Mouse (Mus musculus) brown adipose tissue, adult 24 weeks (tissue): Measurements from ENCODE around the gene Mrpl30. TPM values are rescaled to one million over a fixed set of nuclear protein-coding genes. Genes with fewer than 3 reads are reported as not detected.

Experiments used
- H3K27ac ChIP-seq: fragments of 200-500 bp; replicated peaks from 2 replicates; pipeline ENCODE4 v1.5.1; 2012; ENCODE audit warnings: low read depth, mild to moderate bottlenecking, low read length
- H3K4me1 ChIP-seq: fragments of 200-500 bp; 2 replicates; pipeline ENCODE4 v1.6.1; 2012; ENCODE audit warnings: low read length, mixed read lengths; ENCODE audit not compliant: control insufficient read depth, insufficient read depth, insufficient read length
- H3K4me3 ChIP-seq: fragments of 200-500 bp; 2 replicates; pipeline ENCODE4 v1.5.1; 2012; ENCODE audit warnings: low read depth, mild to moderate bottlenecking, low read length, moderate library complexity; ENCODE audit not compliant: insufficient read depth
- polyA plus RNA-seq: library from polyadenylated mRNA; stranded (reverse); fragments of >200 nt; gene quantifications from 2 replicates; pipeline ENCODE4 v1.2.4, GENCODE M21; 2012; ENCODE audit not compliant: missing spikeins, insufficient read depth, insufficient read length

The Mrpl30 gene
- polyA plus RNA-seq, 1 experiment, result 851 TPM

GRCm38 (mm10) chr1:37877736-37878460, 12.4 kb upstream of the Mrpl30 start:
- Histone ChIP-seq H3K4me1 (no peaks in the 10 kb centered on the region; the same call in 1 of the 2 replicates), H3K4me3 (peak overlapping the region; percentile 20; the same call in 1 of the 2 replicates), H3K27ac (peak overlapping the region; percentile 84)

- no peak overlapping the region for H3K4me3 ChIP-seq
- no peak overlapping the region for H3K27ac ChIP-seq
- no peaks in the 10 kb centered on the region for H3K4me1 ChIP-seq
Observed at GRCm38 (mm10) chr1:37883411-37883810, 6.9 kb upstream of the Mrpl30 start.

- no peak overlapping the region for H3K27ac ChIP-seq
- peaks cover 3% of the 10 kb centered on the region; the same call in 1 of the 2 replicates for H3K4me1 ChIP-seq
Observed at GRCm38 (mm10) chr1:37884451-37884850, 5.8 kb upstream of the Mrpl30 start.

GRCm38 (mm10) chr1:37889206-37889605, 1.1 kb upstream of the Mrpl30 start:
- H3K27ac ChIP-seq, result peak overlapping the region; percentile 88; the same call in 1 of the 2 replicates
- H3K4me1 ChIP-seq, result peaks cover 6% of the 10 kb centered on the region; the same call in 1 of the 2 replicates
- peak overlapping the region; percentile 88 for H3K4me3 ChIP-seq

More at GRCm38 (mm10) chr1:37884451-37884850, 5.8 kb upstream of the Mrpl30 start:
- H3K4me3 ChIP-seq, result no peak overlapping the region

GRCm38 (mm10) chr1:37891400-37891799, 1.1 kb downstream of the Mrpl30 start:
- Histone ChIP-seq H3K4me1 (peaks cover 6% of the 10 kb centered on the region; the same call in 1 of the 2 replicates), H3K27ac (no peak overlapping the region), H3K4me3 (peak overlapping the region; percentile 38)

- Histone ChIP-seq H3K4me1 (peaks cover under 1% of the 10 kb centered on the region; the same call in 1 of the 2 replicates), H3K27ac (no peak overlapping the region), H3K4me3 (no peak overlapping the region)
Observed at GRCm38 (mm10) chr1:37894606-37895005, 4.3 kb downstream of the Mrpl30 start.

- H3K4me1 ChIP-seq, result no peaks in the 10 kb centered on the region
- no peak overlapping the region for H3K4me3 ChIP-seq
- H3K27ac ChIP-seq, result no peak overlapping the region
Observed at GRCm38 (mm10) chr1:37899816-37900215, 9.5 kb downstream of the Mrpl30 start.

GRCm38 (mm10) chr1:37900288-37900687, 10.0 kb downstream of the Mrpl30 start:
- H3K4me1 ChIP-seq, result no peaks in the 10 kb centered on the region
- no peak overlapping the region for H3K27ac ChIP-seq
- H3K4me3 ChIP-seq, result no peak overlapping the region

- no peak overlapping the region for H3K4me3 ChIP-seq
- no peaks in the 10 kb centered on the region for H3K4me1 ChIP-seq
- no peak overlapping the region for H3K27ac ChIP-seq
Observed at GRCm38 (mm10) chr1:37903178-37903577, 12.9 kb downstream of the Mrpl30 start.

- Histone ChIP-seq H3K4me3 (no peak overlapping the region), H3K27ac (no peak overlapping the region), H3K4me1 (no peaks in the 10 kb centered on the region)
Observed at GRCm38 (mm10) chr1:37912751-37913150, 22.5 kb downstream of the Mrpl30 start.

- Histone ChIP-seq H3K4me1 (no peaks in the 10 kb centered on the region), H3K4me3 (no peak within 1 kb of the TSS)
Observed at GRCm38 (mm10) chr1:37916393-37916792, 26.1 kb downstream of the Mrpl30 start, which contains the start of gene Lyg2. Gene Lyg2, minus strand, starts transcription at chr1:37916493.

GRCm38 (mm10) chr1:37917666-37918065, 27.4 kb downstream of the Mrpl30 start:
- H3K4me1 ChIP-seq, result no peaks in the 10 kb centered on the region
- H3K4me3 ChIP-seq, result no peak overlapping the region
- no peak overlapping the region for H3K27ac ChIP-seq

More at GRCm38 (mm10) chr1:37916393-37916792, 26.1 kb downstream of the Mrpl30 start, which contains the start of gene Lyg2:
- H3K27ac ChIP-seq, result no peak within 1 kb of the TSS

GRCm38 (mm10) chr1:37918096-37918495, 27.8 kb downstream of the Mrpl30 start:
- Histone ChIP-seq H3K4me1 (no peaks in the 10 kb centered on the region), H3K4me3 (no peak overlapping the region), H3K27ac (no peak overlapping the region)

- no peak overlapping the region for H3K4me3 ChIP-seq
- no peaks in the 10 kb centered on the region for H3K4me1 ChIP-seq
- no peak overlapping the region for H3K27ac ChIP-seq
Observed at GRCm38 (mm10) chr1:37922536-37922935, 32.3 kb downstream of the Mrpl30 start.

GRCm38 (mm10) chr1:37925971-37926370, 35.7 kb downstream of the Mrpl30 start:
- no peak overlapping the region for H3K27ac ChIP-seq
- H3K4me3 ChIP-seq, result no peak overlapping the region
- no peaks in the 10 kb centered on the region for H3K4me1 ChIP-seq

GRCm38 (mm10) chr1:37931806-37932205, 41.5 kb downstream of the Mrpl30 start:
- H3K4me1 ChIP-seq, result no peaks in the 10 kb centered on the region
- H3K4me3 ChIP-seq, result no peak overlapping the region
- no peak overlapping the region for H3K27ac ChIP-seq
